Mouse (Mus musculus) liver, adult 2 months (tissue): ENCODE measurements around the gene Triobp.

ENCODE experiments used
- CTCF ChIP-seq: fragments of 200-500 bp; IDR thresholded peaks from 2 replicates; pipeline ENCODE4 v1.5.1; 2011; ENCODE audit warnings: low read depth, low read length, control low read depth
- POLR2A ChIP-seq: fragments of 200-500 bp; IDR thresholded peaks from 2 replicates; pipeline ENCODE4 v1.6.1; 2011; ENCODE audit warnings: low read length, control low read depth; ENCODE audit not compliant: insufficient read depth; ENCODE audit errors: extremely low read depth

DNA sequence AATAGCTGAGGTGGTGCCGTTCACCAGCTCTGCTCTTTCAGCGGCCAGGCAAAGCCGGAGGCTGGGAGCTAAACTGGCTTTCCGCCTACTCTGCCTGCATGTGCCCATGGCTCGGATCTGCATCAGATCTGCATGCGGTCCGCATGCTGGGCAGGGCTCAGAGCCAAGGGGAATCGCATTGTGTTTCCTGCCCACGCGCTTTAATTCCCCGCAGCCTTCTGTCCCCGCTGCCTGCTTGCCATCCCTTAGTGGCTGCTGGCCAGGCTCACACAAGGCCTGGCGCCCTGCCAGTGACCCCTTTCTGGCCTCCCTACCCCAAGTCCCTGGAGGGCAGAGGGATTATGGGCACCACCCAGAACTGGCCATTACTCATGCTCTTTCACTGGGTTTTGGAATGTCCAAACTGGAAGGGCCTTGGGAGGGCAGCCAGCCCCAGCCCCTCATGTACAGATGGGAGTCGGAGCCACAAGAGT, 41.0 kb downstream of the Triobp start:
- TF ChIP-seq CTCF = no peak
- no peak for TF ChIP-seq POLR2A
